Mouse (Mus musculus) adrenal gland, adult 8-10 months (tissue): ENCODE measurements around the gene Stard10. TPM values are rescaled to one million over a fixed set of nuclear protein-coding genes. Genes with fewer than 3 reads are reported as not detected.

Experiments used
- total RNA-seq, 4 experiments: library from RNA; stranded (reverse); gene quantifications; 2 replicates each; pipeline ENCODE4 v1.2.4; 2022

Stard10 gene
- total RNA-seq, 4 experiments from 2014 or later: 39.3 to 195 (median 109) TPM

Other genes with a start within 250 kb of the Stard10 start
- gene Fchsd2, start 224.2 kb upstream of the Stard10 start, total RNA-seq: 10 to 100 TPM; 20.9 to 53.3 (median 33.8) TPM
- gene Atg16l2, start 14.8 kb upstream of the Stard10 start, total RNA-seq: 10 to 100 TPM; 20.8 to 49.8 (median 33.4) TPM
- 10 to 100 TPM; 34.8 to 67.7 (median 49.6) TPM for gene Arap1, start 31.0 kb downstream of the Stard10 start, total RNA-seq
- 1 to 10 TPM in 2 of 4 experiments, not detected in 2; 4.4 to 8.6 TPM for gene Gm45837, start 93.8 kb downstream of the Stard10 start, total RNA-seq
- 100 to 1,000 TPM; 219 to 291 (median 255) TPM for gene Pde2a, start 104.6 kb downstream of the Stard10 start, total RNA-seq